Mouse (Mus musculus): ENCODE results near the gene Fam126a.
"Not testable (repeated sequence)": the region's sequence is repeated elsewhere in the genome, so short reads cannot be mapped to it uniquely, and the experiment has no call there.

Fam126a gene

GRCm38 (mm10) chr5:23922516-23923291, 107.8 kb downstream of the Fam126a start:
- in situ Hi-C loops (cut with MboI; ENCODE audit: low pct_unique_long_range_greater_than_20kb in 1 of 2, low sequenced_read_pairs in 2 of 2, unreplicated experiment in 1 of 2), result no loop called here

DNA sequence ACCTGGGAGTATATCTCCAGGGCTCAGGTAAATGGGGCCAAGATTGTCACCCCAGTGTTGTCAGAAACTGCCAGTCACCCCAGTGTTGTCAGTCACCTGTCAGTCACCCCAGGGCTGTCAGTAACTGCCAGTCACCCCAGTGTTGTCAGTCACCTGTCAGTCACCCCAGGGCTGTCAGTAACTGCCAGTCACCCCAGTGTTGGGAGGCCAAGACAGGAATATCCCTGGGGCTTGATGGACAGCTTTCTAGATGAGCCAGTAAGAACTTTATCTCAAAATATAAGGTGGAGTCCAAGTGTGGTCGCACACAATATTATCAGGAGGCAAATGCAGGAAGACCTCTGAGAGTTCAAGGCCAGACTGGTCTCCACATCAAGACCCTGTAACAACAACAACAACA, 109.2 kb downstream of the Fam126a start:
- in situ Hi-C loops (cut with MboI; ENCODE audit: low pct_unique_long_range_greater_than_20kb in 1 of 2, low sequenced_read_pairs in 2 of 2, unreplicated experiment in 1 of 2), result no loop called here

- in situ Hi-C loops (cut with MboI; ENCODE audit: low pct_unique_long_range_greater_than_20kb in 1 of 2, low sequenced_read_pairs in 2 of 2, unreplicated experiment in 1 of 2), result no loop called here
These were observed 110.4 kb downstream of the Fam126a start for GRCm38 (mm10) chr5:23919892-23920731.

DNA sequence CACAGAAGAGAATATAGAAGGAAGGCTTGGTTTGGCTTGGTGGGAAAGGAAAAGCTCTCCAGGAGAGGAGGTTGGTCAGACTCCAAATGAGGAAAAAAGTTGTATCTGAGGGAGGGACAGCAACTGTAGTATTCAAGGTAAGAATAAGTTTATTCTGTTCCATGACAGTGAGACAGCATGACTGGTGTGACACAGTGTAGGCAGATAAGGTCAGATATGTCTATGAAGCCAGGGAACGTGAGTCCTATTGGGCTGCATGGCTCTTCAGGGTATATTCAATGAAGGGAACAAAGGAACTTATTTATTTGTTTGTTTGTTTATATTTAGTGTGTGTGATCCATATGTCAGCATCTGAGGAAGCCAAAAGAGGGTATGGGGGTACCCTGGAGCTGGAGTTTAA, 113.2 kb downstream of the Fam126a start:
- in situ Hi-C loops (cut with MboI; ENCODE audit: low pct_unique_long_range_greater_than_20kb in 1 of 2, low sequenced_read_pairs in 2 of 2, unreplicated experiment in 1 of 2), result no loop called here

- in situ Hi-C loops (cut with MboI; ENCODE audit: low pct_unique_long_range_greater_than_20kb in 1 of 2, low sequenced_read_pairs in 2 of 2, unreplicated experiment in 1 of 2), result no loop called here
These were observed 118.9 kb downstream of the Fam126a start for GRCm38 (mm10) chr5:23911556-23911955.

DNA sequence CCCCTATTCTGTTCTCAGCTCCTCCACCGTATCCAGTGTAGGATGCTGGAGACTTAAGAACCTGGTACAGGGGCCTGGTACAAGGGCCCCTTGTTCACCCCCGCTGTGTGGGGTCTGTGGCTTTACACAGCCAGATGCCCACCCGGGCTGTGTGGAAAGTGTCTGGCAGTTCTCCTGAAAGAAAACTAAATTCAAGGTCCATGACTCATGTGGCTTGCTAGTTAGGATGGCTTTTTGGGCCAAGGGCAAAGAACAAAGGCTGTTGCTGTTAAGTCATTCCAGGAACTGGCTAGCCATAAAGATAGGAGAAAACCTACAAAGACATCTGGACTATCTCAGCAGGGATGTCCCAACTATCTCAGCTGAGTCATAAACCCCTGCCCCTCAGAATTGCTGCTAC, 121.2 kb downstream of the Fam126a start:
- in situ Hi-C loops (cut with MboI; ENCODE audit: low pct_unique_long_range_greater_than_20kb in 1 of 2, low sequenced_read_pairs in 2 of 2, unreplicated experiment in 1 of 2), result no loop called here

DNA sequence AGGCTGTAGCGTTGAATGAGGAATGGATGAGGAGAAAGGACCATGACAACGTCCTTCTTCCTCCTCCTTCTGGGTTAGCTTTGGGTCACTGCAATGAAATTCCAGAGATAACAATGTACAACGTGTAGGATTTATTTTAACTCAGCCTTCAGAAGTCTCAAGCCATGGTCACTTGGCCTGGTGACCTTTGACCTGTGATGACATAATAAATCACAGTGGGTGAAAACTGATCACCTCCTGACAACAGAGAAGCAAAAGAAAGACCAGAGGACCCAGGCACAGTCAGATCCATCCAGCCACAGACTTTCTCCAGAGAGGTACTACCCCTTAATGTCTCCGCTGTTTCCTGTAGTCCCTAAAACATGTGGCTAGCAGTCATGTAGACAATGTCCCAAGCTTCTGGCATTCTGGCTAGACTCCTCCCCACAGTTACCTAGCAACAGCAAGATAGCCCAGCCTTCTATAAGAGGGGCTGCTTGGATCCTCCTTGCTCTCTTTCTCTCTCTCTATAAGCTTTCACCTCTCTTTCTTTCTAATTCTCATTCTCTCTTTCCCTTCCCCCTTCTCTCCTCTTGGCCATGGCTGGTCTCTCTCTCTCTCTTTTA, 121.9 kb downstream of the Fam126a start:
- in situ Hi-C loops (cut with MboI; ENCODE audit: low pct_unique_long_range_greater_than_20kb in 1 of 2, low sequenced_read_pairs in 2 of 2, unreplicated experiment in 1 of 2), result no loop called here

- in situ Hi-C loops (cut with MboI; ENCODE audit: low pct_unique_long_range_greater_than_20kb in 1 of 2, low sequenced_read_pairs in 2 of 2, unreplicated experiment in 1 of 2), result no loop called here
These were observed 128.3 kb downstream of the Fam126a start for GRCm38 (mm10) chr5:23902221-23902620.

DNA sequence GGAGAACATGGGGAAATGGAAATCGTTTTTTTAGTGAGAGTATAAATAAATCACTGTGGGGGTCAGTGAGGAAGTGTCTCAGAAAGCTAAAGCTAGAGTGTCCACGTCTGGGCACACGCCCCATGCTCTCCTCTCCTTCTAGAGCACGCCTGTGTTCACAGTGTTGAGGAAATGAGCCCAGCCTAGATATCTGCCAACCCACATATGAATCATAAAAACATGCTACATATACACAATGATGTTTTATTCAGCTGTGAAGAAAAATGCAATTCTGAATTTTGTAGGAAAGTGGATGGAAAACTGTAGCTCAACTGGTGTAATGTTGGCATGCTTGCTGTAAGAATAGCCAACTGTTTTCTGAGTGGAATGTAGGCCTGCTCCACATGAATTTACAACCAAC, 130.3 kb downstream of the Fam126a start:
- in situ Hi-C loops (cut with MboI; ENCODE audit: low pct_unique_long_range_greater_than_20kb in 1 of 2, low sequenced_read_pairs in 2 of 2, unreplicated experiment in 1 of 2), result no loop called here

- in situ Hi-C loops (cut with MboI; ENCODE audit: low pct_unique_long_range_greater_than_20kb in 1 of 2, low sequenced_read_pairs in 2 of 2, unreplicated experiment in 1 of 2), result no loop called here
These were observed 136.4 kb downstream of the Fam126a start for GRCm38 (mm10) chr5:23893864-23894771.

DNA sequence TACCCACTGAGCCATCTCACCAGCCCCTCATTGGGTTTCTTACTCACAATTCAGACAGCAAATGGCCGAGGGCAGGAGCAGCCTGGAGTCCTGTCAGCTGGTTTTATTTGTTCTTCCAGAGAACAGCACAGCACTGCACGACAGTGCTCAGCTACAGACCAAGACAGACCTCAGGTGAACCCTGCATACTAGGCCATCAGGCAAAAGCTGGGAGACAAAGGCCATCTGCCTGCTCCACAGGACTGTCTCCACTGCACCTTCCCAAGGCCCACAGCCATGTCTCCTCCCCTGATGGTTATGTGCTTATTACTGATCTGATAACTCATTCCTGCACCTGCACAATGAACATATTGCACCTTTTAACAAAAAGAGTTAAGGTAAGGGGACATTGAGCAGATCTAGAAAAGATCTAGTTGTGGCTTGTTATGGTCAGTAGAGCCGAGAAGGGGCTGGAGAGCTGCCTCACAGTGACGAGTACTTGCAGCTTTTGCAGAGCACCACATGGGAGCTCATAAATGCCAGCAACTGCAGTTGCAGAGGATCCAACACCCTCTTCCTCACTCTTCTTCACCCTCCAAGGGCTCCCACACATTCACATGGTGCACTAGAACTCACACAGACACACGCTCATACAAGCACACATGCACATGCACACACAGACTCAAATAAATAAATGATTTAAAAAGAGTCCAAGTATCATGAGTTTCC, 137.2 kb downstream of the Fam126a start:
- in situ Hi-C loops (cut with MboI; ENCODE audit: low pct_unique_long_range_greater_than_20kb in 1 of 2, low sequenced_read_pairs in 2 of 2, unreplicated experiment in 1 of 2), result no loop called here

- in situ Hi-C loops (cut with MboI; ENCODE audit: low pct_unique_long_range_greater_than_20kb in 1 of 2, low sequenced_read_pairs in 2 of 2, unreplicated experiment in 1 of 2), result no loop called here
These were observed 139.8 kb downstream of the Fam126a start for GRCm38 (mm10) chr5:23890734-23891133.

DNA sequence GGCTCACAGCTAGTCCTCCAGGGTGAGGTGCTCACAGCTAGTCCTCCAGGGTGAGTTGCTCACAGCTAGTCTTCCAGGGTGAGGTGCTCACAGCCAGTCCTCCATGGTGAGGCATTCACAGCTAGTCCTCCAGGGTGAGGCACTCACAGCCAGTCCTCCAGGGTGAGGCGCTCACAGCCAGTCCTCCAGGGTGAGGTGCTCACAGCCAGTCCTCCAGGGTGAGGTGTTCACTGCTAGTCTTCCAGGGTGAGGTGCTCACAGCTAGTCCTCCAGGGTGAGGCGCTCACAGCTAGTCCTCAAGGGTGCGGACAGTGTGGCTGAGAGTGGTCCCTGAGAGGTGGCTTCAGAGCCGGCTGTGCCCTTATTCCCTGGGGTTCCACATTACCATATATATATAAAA, 141.0 kb downstream of the Fam126a start:
- in situ Hi-C loops (cut with MboI; ENCODE audit: low pct_unique_long_range_greater_than_20kb in 1 of 2, low sequenced_read_pairs in 2 of 2, unreplicated experiment in 1 of 2), result no loop called here

DNA sequence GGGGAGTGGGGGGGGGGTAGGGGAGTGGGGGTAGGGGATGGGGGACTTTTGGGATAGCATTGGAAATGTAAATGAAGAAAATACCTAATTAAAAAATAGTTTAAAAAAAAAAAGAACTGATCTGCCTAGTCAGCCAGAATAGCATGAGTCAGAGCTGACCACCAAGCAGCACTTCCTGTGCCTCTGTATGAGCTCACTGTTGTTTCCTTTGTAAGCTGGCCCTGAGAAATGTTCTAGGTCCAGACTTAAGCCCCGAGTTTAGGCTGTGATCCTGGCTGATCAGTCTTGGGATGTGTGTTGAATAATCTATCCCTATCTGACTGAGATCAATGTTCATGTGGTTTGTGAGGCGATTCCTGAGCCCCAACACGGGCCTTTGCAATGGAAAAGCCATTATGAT, 143.4 kb downstream of the Fam126a start:
- in situ Hi-C loops (cut with MboI; ENCODE audit: low pct_unique_long_range_greater_than_20kb in 1 of 2, low sequenced_read_pairs in 2 of 2, unreplicated experiment in 1 of 2), result no loop called here

DNA sequence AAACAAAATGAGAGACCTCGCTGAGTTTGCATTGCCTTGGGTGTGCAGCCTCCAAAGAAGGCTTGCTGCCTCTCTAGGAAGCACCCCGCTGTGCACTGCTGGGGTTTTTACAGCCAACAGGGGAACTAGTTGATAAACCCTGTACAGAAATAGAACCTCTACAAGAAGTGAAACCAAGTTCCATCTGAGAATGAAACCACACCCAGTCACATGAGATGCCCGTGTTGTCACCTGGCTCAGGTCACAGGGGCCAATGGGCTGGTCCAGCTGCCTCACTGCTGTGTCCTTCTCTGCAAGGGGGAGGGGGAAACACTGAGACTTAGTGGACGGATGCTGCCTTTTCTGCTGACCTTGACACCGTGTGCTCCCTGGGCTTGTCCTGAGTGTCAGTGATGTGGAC, 156.0 kb downstream of the Fam126a start:
- in situ Hi-C loops (cut with MboI; ENCODE audit: low pct_unique_long_range_greater_than_20kb in 1 of 2, low sequenced_read_pairs in 2 of 2, unreplicated experiment in 1 of 2), result no loop called here

- in situ Hi-C loops (cut with MboI; ENCODE audit: low pct_unique_long_range_greater_than_20kb in 1 of 2, low sequenced_read_pairs in 2 of 2, unreplicated experiment in 1 of 2), result no loop called here
These were observed 157.9 kb downstream of the Fam126a start for GRCm38 (mm10) chr5:23872586-23872985.

- in situ Hi-C loops (cut with MboI; ENCODE audit: low pct_unique_long_range_greater_than_20kb in 1 of 2, low sequenced_read_pairs in 2 of 2, unreplicated experiment in 1 of 2), result not testable (repeated sequence)
These were observed 159.2 kb downstream of the Fam126a start for GRCm38 (mm10) chr5:23871323-23871722.

- in situ Hi-C loops (cut with MboI; ENCODE audit: low pct_unique_long_range_greater_than_20kb in 1 of 2, low sequenced_read_pairs in 2 of 2, unreplicated experiment in 1 of 2), result no loop called here
These were observed 164.5 kb downstream of the Fam126a start for GRCm38 (mm10) chr5:23865941-23866340.
